Mouse (Mus musculus) testis, postnatal 14 days (tissue): ENCODE results near the gene Reep1.

ENCODE experiments used
- DNase-seq: peaks from one replicate; pipeline ENCODE4 v3.0.0; 2021; ENCODE audit warnings: low spot score

Gene Reep1

GRCm38 (mm10) chr6:71780431-71780830 is 73.1 kb downstream of the Reep1 start:
- no peak for DNase-seq

GRCm38 (mm10) chr6:71783165-71783564 is 75.8 kb downstream of the Reep1 start:
- no peak for DNase-seq

- DNase-seq, result no peak
Observed at GRCm38 (mm10) chr6:71788348-71788747, 81.0 kb downstream of the Reep1 start.

GRCm38 (mm10) chr6:71791771-71792170 is 84.4 kb downstream of the Reep1 start:
- no peak for DNase-seq

GRCm38 (mm10) chr6:71799391-71799790 is 92.0 kb downstream of the Reep1 start:
- no peak for DNase-seq

GRCm38 (mm10) chr6:71801011-71801713 is 93.8 kb downstream of the Reep1 start:
- no peak for DNase-seq

- no peak for DNase-seq
Observed at GRCm38 (mm10) chr6:71801714-71802094, 94.3 kb downstream of the Reep1 start.

- no peak for DNase-seq
Observed at GRCm38 (mm10) chr6:71803609-71804008, 96.2 kb downstream of the Reep1 start.

GRCm38 (mm10) chr6:71804061-71804829 is 96.9 kb downstream of the Reep1 start:
- DNase-seq, result no peak

GRCm38 (mm10) chr6:71806713-71807112 is 99.4 kb downstream of the Reep1 start:
- no peak for DNase-seq

- DNase-seq, result no peak
Observed at GRCm38 (mm10) chr6:71809890-71810289, 102.5 kb downstream of the Reep1 start.

GRCm38 (mm10) chr6:71812820-71813219 is 105.5 kb downstream of the Reep1 start:
- no peak for DNase-seq

GRCm38 (mm10) chr6:71819764-71820292 is 112.5 kb downstream of the Reep1 start:
- DNase-seq, result no peak

GRCm38 (mm10) chr6:71823085-71823484 is 115.7 kb downstream of the Reep1 start:
- DNase-seq, result no peak

GRCm38 (mm10) chr6:71823488-71823887 is 116.1 kb downstream of the Reep1 start:
- DNase-seq, result peak; percentile 91

- no peak for DNase-seq
Observed at GRCm38 (mm10) chr6:71823961-71824360, 116.6 kb downstream of the Reep1 start.

GRCm38 (mm10) chr6:71826869-71827268 is 119.5 kb downstream of the Reep1 start, which contains the start of gene Mrpl35:
Gene Mrpl35 (minus strand): TSS chr6:71826969.
- DNase-seq, result no peak

GRCm38 (mm10) chr6:71829768-71830167 is 122.4 kb downstream of the Reep1 start:
- no peak for DNase-seq

- peak; percentile 99 for DNase-seq
Observed at GRCm38 (mm10) chr6:71830690-71831580, 123.6 kb downstream of the Reep1 start, which contains the start of gene Immt. Gene Immt (plus strand): TSS chr6:71831331.

GRCm38 (mm10) chr6:71831581-71831960 is 124.2 kb downstream of the Reep1 start:
- peak; percentile 96 for DNase-seq

GRCm38 (mm10) chr6:71836811-71837210 is 129.4 kb downstream of the Reep1 start:
- no peak for DNase-seq

- DNase-seq, result no peak
Observed at GRCm38 (mm10) chr6:71839815-71840214, 132.5 kb downstream of the Reep1 start.
